Comparison of ENCODE assay signal across 9 mouse cellular contexts in genomic region chr2:33918824-33919223, GRCm38 (mm10). TPM values are rescaled to one million over a fixed set of nuclear protein-coding genes. Genes with fewer than 3 reads are reported as not detected.
DNase-seq lines count a peak whose midpoint lies in the region; ATAC-seq and TF ChIP-seq lines count a peak whose summit lies in the region.
"Had no signal": no experiment of that assay in that cellular context is flagged by ENCODE, and none has a peak within 500 bp of the region (broad histone marks: within the 10 kb centered on the region; RNA-seq: fewer than 3 reads in every experiment).

No protein-coding gene starts in this region.

- peaks cover 3% of the 10 kb centered on the region; the same call in 1 of the 2 replicates for H3K4me1 ChIP-seq in kidney, embryonic 14.5 days (ENCODE audit: control insufficient read depth, insufficient read depth, low read length)

- ATAC-seq in kidney, embryonic 14.5 days (ENCODE audit: low FRiP score, low TSS enrichment), result no peak

- no peak overlapping the region for H3ac ChIP-seq in C2C12 (ENCODE audit: control insufficient read depth, insufficient read length, low read depth)

- H3K79me3 ChIP-seq in C2C12 (ENCODE audit: low read depth), result no peaks in the 10 kb centered on the region

- no peak overlapping the region for H3K27ac ChIP-seq in kidney, embryonic 14.5 days (ENCODE audit: low read depth, low read length)
- H3K27ac ChIP-seq: forebrain, embryonic 10.5 days had no signal

- peaks cover 6% of the 10 kb centered on the region; the same call in 1 of the 2 replicates for H3K27me3 ChIP-seq in kidney, embryonic 14.5 days (ENCODE audit: control insufficient read depth, insufficient read depth, low read length)
- H3K27me3 ChIP-seq in C2C12 (ENCODE audit: control insufficient read depth, insufficient read depth, insufficient read length), result peaks cover 4% of the 10 kb centered on the region

- H3K4me2 ChIP-seq in kidney, embryonic 14.5 days (replicated peaks; ENCODE audit: low read depth, low read length), result no peak overlapping the region

- no peaks in the 10 kb centered on the region for H3K36me3 ChIP-seq in kidney, embryonic 14.5 days (ENCODE audit: control insufficient read depth, insufficient read depth, low read length)
- H3K36me3 ChIP-seq in C2C12 (ENCODE audit: control insufficient read depth, insufficient read depth), result no peaks in the 10 kb centered on the region
- H3K36me3 ChIP-seq: forebrain, embryonic 10.5 days had no signal

- DNase-seq in kidney, adult 11 months, result peak; percentile 11
- DNase-seq in c-Kit-positive CD71-negative TER-119-negative erythroid progenitor cells, embryonic 14.5 days (ENCODE audit: low read depth), result peak; percentile 23
- peak; percentile 13 to 17 for DNase-seq in kidney, postnatal 36 days
- DNase-seq in spleen, adult 12 weeks (ENCODE audit: low spot score), result no peak
- no peak for DNase-seq in right cerebral cortex, postnatal 25 days
- no peak for DNase-seq in left cerebral cortex, adult 11 months (ENCODE audit: low spot score)

- H3K79me2 ChIP-seq in C2C12 (ENCODE audit: control insufficient read depth, insufficient read depth), result no peaks in the 10 kb centered on the region

- WGBS in kidney, embryonic 14.5 days, result 58% methylated on average over 3 of the region's 3 CpGs

- H3K9me3 ChIP-seq in kidney, embryonic 14.5 days (ENCODE audit: control insufficient read depth, low read length), result no peaks in the 10 kb centered on the region
- H3K9me3 ChIP-seq: forebrain, embryonic 10.5 days had no signal

- no peak for TF ChIP-seq CTCF in C2C12 (IDR thresholded peaks at IDR 0.05; ENCODE audit: control insufficient read depth, insufficient read depth, insufficient read length)

- no peak overlapping the region for H3K9ac ChIP-seq in kidney, embryonic 14.5 days (ENCODE audit: low read depth, low read length)

- no peak overlapping the region for H3K4me3 ChIP-seq in kidney, embryonic 14.5 days (ENCODE audit: low read length)
- no peak overlapping the region for H3K4me3 ChIP-seq in C2C12 (ENCODE audit: insufficient read depth, poor library complexity, severe bottlenecking)
- H3K4me3 ChIP-seq: forebrain, embryonic 10.5 days had no signal

TF ChIP-seq in C2C12, 6 proteins besides CTCF, POLR2A, EP300 and RAD21:
- no peak for TF ChIP-seq MYOG (IDR thresholded peaks at IDR 0.05; ENCODE audit: control insufficient read depth, extremely low read depth, insufficient read length)
- no peak for TF ChIP-seq MAX (IDR thresholded peaks at IDR 0.05)
- no peak for TF ChIP-seq FOSL1 (IDR thresholded peaks at IDR 0.05; ENCODE audit: insufficient read depth, low read length, poor library complexity, severe bottlenecking)
- no peak for TF ChIP-seq MYOD1 (IDR thresholded peaks at IDR 0.05; ENCODE audit: control insufficient read depth, insufficient read length, low read depth)
- peak; percentile 82 for TF ChIP-seq CEBPB (IDR thresholded peaks at IDR 0.05; ENCODE audit: low read depth)

RNA-seq across cellular contexts. Expression of gene Mvb12b, which starts 31.1 kb away (rescaled TPM):
- polyA plus RNA-seq in kidney, embryonic 14.5 days (2014; fragmentation: Nextera tagmentation; extraction: Ambion mirVana), result 14.7 and 18.8 TPM in 2 replicates
- polyA plus RNA-seq in C2C12 (2012; fragmentation: generic; extraction: Trizol), result 15.9 TPM

Comparison
In these comparisons a context has a peak if more than half of its experiments do, and no peak if none do; other contexts are left out.
1. DNase-seq: peak in kidney, adult 11 months (single experiment), c-Kit-positive CD71-negative TER-119-negative erythroid progenitor cells, embryonic 14.5 days (single experiment) and kidney, postnatal 36 days (2 of 2); none in spleen, adult 12 weeks (single experiment), right cerebral cortex, postnatal 25 days (single experiment) and left cerebral cortex, adult 11 months (single experiment).